Mouse (Mus musculus): ENCODE data around the gene Map4k3.

DNA sequence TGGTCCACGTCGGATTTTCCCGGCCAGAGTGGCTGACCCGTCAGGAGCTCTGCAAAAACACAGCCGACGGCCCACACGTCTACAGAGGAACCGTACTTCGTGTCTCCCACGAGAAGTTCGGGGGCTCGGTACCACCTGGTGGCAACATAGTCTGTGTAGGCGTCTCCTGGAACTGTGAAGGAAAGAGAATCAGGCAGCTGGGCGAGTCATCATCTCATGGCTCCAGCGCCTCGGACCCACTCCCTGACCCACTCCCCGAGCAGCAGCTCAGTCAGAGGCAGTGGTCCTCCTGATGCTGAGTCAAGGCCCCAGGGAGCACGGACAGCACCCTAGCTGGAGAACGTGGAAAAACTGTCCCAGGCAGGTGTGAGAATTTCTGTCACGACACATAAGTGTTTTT lies 184.6 kb downstream of the Map4k3 start:
- no peak for TF ChIP-seq POLR2A (IDR thresholded peaks at IDR 0.05; ENCODE audit: extremely low read depth, insufficient read depth, low read length)
- no peak for TF ChIP-seq CTCF (IDR thresholded peaks at IDR 0.05; ENCODE audit: low read depth, low read length)

Measured in liver, adult 2 months (tissue).